Mouse (Mus musculus) stomach, embryonic 16.5 days (tissue): ENCODE measurements around the gene C6. TPM values are rescaled to one million over a fixed set of nuclear protein-coding genes. Genes with fewer than 3 reads are reported as not detected.
A peak's percentile ranks its signal among the peaks of the same experiment; 100 is the strongest.

Source experiments
- ATAC-seq: fragments of 200-750 bp; cut with Nextera tagmentation; 2 replicates; pipeline ENCODE4 v1.8.0; 2017; ENCODE audit warnings: moderate number of reproducible peaks, moderate TSS enrichment; ENCODE audit not compliant: insufficient read depth, low FRiP score
- H3K27ac ChIP-seq: fragments of 300-500 bp; sonication (generic); 2 replicates; pipeline ENCODE4 v1.5.1; 2014; ENCODE audit warnings: low read length
- H3K27me3 ChIP-seq: fragments of 300-500 bp; sonication (generic); 2 replicates; pipeline ENCODE4 v1.6.1; 2014; ENCODE audit warnings: low read length, control low read depth, mixed read lengths; ENCODE audit not compliant: control insufficient read depth, insufficient read depth
- H3K36me3 ChIP-seq: fragments of 300-500 bp; sonication (generic); 2 replicates; pipeline ENCODE4 v1.6.1; 2014; ENCODE audit warnings: low read length; ENCODE audit not compliant: control insufficient read depth, insufficient read depth
- H3K4me1 ChIP-seq: fragments of 300-500 bp; sonication (generic); 2 replicates; pipeline ENCODE4 v1.6.1; 2014; ENCODE audit warnings: low read length, control low read depth, mixed read lengths; ENCODE audit not compliant: control insufficient read depth, insufficient read depth
- H3K4me2 ChIP-seq: fragments of 300-500 bp; sonication (generic); 2 replicates; pipeline ENCODE4 v1.6.1; 2014; ENCODE audit warnings: low read depth, low read length, mixed read lengths
- H3K4me3 ChIP-seq: fragments of 300-500 bp; sonication (generic); replicated peaks from 2 replicates; pipeline ENCODE4 v1.5.1; 2014; ENCODE audit warnings: mild to moderate bottlenecking, low read length
- H3K9ac ChIP-seq: fragments of 300-500 bp; sonication (generic); 2 replicates; pipeline ENCODE4 v1.6.1; 2014; ENCODE audit warnings: low read length
- H3K9me3 ChIP-seq: fragments of 300-500 bp; sonication (generic); replicated peaks from 2 replicates; pipeline ENCODE4 v1.6.1; 2016; ENCODE audit warnings: low read length, control low read depth; ENCODE audit not compliant: control insufficient read depth
- WGBS: fragments of 180-500 bp; shearing (Covaris S2); extraction: QIAGEN DNeasy Blood & Tissue Kit; methylation state at CpG from one replicate; pipeline ENCODE4 v1.1.7; 2014; 5-methylcytosine and 5-hydroxymethylcytosine counted together
- polyA plus RNA-seq: library from polyadenylated mRNA; unstranded; fragments of >200 nt; fragmentation: Nextera tagmentation; extraction: Ambion mirVana; gene quantifications from 2 replicates; pipeline ENCODE4 v1.2.1, GENCODE M21; 2015

C6 gene
- polyA plus RNA-seq, 1 experiment from 2014 or later = 0.08 TPM

GRCm38 (mm10) chr15:4814976-4815375 is 88.0 kb downstream of the C6 start:
- Histone ChIP-seq H3K4me3 (no peak overlapping the region), H3K36me3 (no peaks in the 10 kb centered on the region), H3K4me1 (no peaks in the 10 kb centered on the region), H3K9me3 (no peaks in the 10 kb centered on the region), H3K27me3 (no peaks in the 10 kb centered on the region), H3K27ac (no peak overlapping the region), H3K4me2 (no peak overlapping the region), H3K9ac (no peak overlapping the region)
- no peak for ATAC-seq
- WGBS = 85% methylated on average over 5 of the region's 5 CpGs

DNA sequence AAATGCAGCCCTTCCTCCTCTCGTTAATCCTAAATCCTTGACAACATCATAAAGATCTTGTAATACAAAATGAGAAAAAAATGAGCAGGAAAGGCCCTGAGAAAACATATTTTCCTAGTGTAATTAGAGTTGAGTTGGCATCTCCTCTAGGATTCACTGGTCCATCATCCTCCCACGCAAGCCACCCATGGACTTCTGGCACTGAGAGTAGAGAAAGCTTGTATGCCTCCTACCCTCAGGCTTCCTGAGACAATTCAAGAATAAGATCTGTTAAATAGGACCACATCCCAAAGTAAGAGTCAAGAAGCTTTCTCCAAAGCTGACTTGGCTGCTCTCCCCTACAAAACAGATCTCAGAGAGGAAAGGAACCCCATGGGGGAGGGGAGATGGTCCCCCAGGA is 88.7 kb downstream of the C6 start:
- no peak overlapping the region for H3K27ac ChIP-seq
- no peak overlapping the region for H3K4me2 ChIP-seq
- WGBS = 91% methylated on average over 2 of the region's 2 CpGs
- no peaks in the 10 kb centered on the region for H3K27me3 ChIP-seq
- no peaks in the 10 kb centered on the region for H3K9me3 ChIP-seq
- no peak overlapping the region for H3K9ac ChIP-seq
- H3K4me1 ChIP-seq = no peaks in the 10 kb centered on the region
- no peak overlapping the region for H3K4me3 ChIP-seq
- no peaks in the 10 kb centered on the region for H3K36me3 ChIP-seq
- no peak for ATAC-seq

- Histone ChIP-seq H3K27ac (peak overlapping the region; percentile 40; the same call in 1 of the 2 replicates), H3K4me3 (no peak overlapping the region; the same call in 1 of the 2 replicates), H3K27me3 (no peaks in the 10 kb centered on the region)
Measured at GRCm38 (mm10) chr15:4816752-4817493, 89.9 kb downstream of the C6 start.

DNA sequence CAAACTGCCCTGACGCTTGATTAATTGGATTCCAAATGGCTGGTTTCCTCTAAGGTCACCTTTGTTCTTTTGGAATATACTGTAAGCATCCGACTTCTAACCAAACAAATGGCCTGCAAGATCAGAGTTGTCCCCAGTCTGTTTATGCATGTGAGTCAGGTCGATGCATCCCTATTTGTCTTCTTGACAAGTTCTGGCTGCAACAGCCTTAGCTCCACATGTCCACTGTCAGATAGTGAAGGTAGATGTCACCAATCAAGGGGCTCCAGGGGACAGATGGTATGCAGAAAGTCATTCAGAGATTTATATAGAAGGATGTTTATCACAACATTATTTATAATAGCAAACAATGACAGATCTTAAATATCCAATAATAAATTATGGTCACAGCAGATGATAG is 91.5 kb downstream of the C6 start:
- H3K27ac ChIP-seq = no peak overlapping the region
- no peak overlapping the region for H3K4me2 ChIP-seq
- WGBS = 41% methylated on average over 3 of the region's 3 CpGs
- H3K9me3 ChIP-seq = no peaks in the 10 kb centered on the region
- no peaks in the 10 kb centered on the region for H3K36me3 ChIP-seq
- no peaks in the 10 kb centered on the region for H3K27me3 ChIP-seq
- no peak overlapping the region for H3K4me3 ChIP-seq
- ATAC-seq = no peak
- no peak overlapping the region for H3K9ac ChIP-seq
- no peaks in the 10 kb centered on the region for H3K4me1 ChIP-seq

More at GRCm38 (mm10) chr15:4816752-4817493, 89.9 kb downstream of the C6 start:
- H3K36me3 ChIP-seq = no peaks in the 10 kb centered on the region
- peak; percentile 62; the same call in 1 of the 2 replicates for ATAC-seq
- no peak overlapping the region for H3K9ac ChIP-seq
- H3K9me3 ChIP-seq = no peaks in the 10 kb centered on the region
- no peak overlapping the region for H3K4me2 ChIP-seq
- no peaks in the 10 kb centered on the region for H3K4me1 ChIP-seq
- 66% methylated on average over 10 of the region's 10 CpGs for WGBS

DNA sequence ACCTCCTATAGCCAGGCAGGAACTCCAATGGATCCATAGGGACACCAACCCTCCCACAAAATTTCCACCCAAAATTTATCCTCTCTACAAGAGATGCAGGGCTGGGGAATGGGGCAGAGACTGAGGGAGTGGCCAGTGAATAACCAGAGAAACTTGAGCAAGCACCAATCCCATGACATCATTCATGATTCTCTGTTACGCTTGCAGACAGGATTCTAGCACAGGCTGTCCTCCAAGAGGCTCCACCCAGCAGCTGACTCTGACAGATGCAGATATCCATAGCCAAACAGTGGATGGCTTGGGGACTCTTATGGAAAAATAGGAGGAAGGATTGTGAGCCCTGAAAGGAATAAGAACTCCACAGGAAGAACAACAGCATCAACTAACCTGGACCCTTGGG is 94.2 kb downstream of the C6 start:
- no peaks in the 10 kb centered on the region for H3K9me3 ChIP-seq
- H3K9ac ChIP-seq = no peak overlapping the region
- no peaks in the 10 kb centered on the region for H3K36me3 ChIP-seq
- no peak for ATAC-seq
- H3K27ac ChIP-seq = no peak overlapping the region
- H3K4me1 ChIP-seq = no peaks in the 10 kb centered on the region
- no peak overlapping the region for H3K4me3 ChIP-seq
- WGBS = 52% methylated on average over 1 of the region's 1 CpGs
- no peak overlapping the region for H3K4me2 ChIP-seq
- H3K27me3 ChIP-seq = no peaks in the 10 kb centered on the region

DNA sequence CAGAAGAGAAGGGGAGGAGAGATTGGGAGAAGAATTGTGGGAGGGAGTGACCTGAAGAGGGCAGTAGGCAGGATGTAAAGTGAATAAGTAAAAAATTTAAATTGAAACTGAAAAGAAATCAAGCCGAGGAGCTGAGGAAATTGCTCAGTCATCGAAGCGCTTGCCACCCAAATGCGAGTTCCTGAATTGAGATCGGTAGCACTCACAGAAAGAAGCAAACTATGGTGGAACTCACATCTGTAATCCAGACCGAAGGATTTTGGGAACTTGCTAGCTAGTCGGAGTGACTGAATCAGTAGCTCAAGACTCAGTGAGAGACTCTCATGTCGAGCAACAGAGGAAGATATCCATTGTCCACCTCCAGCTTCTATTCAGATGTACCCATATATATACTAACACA is 94.8 kb downstream of the C6 start:
- no peaks in the 10 kb centered on the region for H3K27me3 ChIP-seq
- no peak overlapping the region for H3K4me2 ChIP-seq
- H3K27ac ChIP-seq = no peak overlapping the region
- WGBS = 88% methylated on average over 8 of the region's 8 CpGs
- H3K9me3 ChIP-seq = no peaks in the 10 kb centered on the region
- no peak for ATAC-seq
- H3K36me3 ChIP-seq = no peaks in the 10 kb centered on the region
- H3K4me3 ChIP-seq = no peak overlapping the region
- H3K9ac ChIP-seq = no peak overlapping the region
- H3K4me1 ChIP-seq = no peaks in the 10 kb centered on the region

- H3K27ac ChIP-seq = no peak overlapping the region
- no peak overlapping the region for H3K9ac ChIP-seq
- H3K36me3 ChIP-seq = no peaks in the 10 kb centered on the region
- H3K4me3 ChIP-seq = no peak overlapping the region
- no peaks in the 10 kb centered on the region for H3K27me3 ChIP-seq
- H3K4me1 ChIP-seq = no peaks in the 10 kb centered on the region
- no peak for ATAC-seq
- H3K4me2 ChIP-seq = no peak overlapping the region
- no peaks in the 10 kb centered on the region for H3K9me3 ChIP-seq
Measured at GRCm38 (mm10) chr15:4827736-4828135, 100.8 kb downstream of the C6 start.

- H3K4me3 ChIP-seq = no peak overlapping the region
- no peaks in the 10 kb centered on the region for H3K9me3 ChIP-seq
- no peak for ATAC-seq
- H3K9ac ChIP-seq = no peak overlapping the region
- H3K4me1 ChIP-seq = no peaks in the 10 kb centered on the region
- no peak overlapping the region for H3K4me2 ChIP-seq
- no peaks in the 10 kb centered on the region for H3K36me3 ChIP-seq
- H3K27me3 ChIP-seq = no peaks in the 10 kb centered on the region
- H3K27ac ChIP-seq = no peak overlapping the region
- WGBS = 75% methylated on average over 3 of the region's 3 CpGs
Measured at GRCm38 (mm10) chr15:4836354-4836753, 109.4 kb downstream of the C6 start.

GRCm38 (mm10) chr15:4850015-4850414 is 123.0 kb downstream of the C6 start:
- H3K4me1 ChIP-seq = no peaks in the 10 kb centered on the region
- WGBS = 82% methylated on average over 1 of the region's 1 CpGs
- ATAC-seq = no peak
- no peak overlapping the region for H3K27ac ChIP-seq
- H3K4me3 ChIP-seq = no peak overlapping the region
- H3K36me3 ChIP-seq = no peaks in the 10 kb centered on the region
- H3K9ac ChIP-seq = no peak overlapping the region
- H3K9me3 ChIP-seq = no peaks in the 10 kb centered on the region
- no peaks in the 10 kb centered on the region for H3K27me3 ChIP-seq
- no peak overlapping the region for H3K4me2 ChIP-seq
